Mouse (Mus musculus): ENCODE data around the gene Il20. TPM values are rescaled to one million over a fixed set of nuclear protein-coding genes. Genes with fewer than 3 reads are reported as not detected.

The Il20 gene
- total and polyA plus RNA-seq, 2 experiments from 2014 or later = not detected

DNA sequence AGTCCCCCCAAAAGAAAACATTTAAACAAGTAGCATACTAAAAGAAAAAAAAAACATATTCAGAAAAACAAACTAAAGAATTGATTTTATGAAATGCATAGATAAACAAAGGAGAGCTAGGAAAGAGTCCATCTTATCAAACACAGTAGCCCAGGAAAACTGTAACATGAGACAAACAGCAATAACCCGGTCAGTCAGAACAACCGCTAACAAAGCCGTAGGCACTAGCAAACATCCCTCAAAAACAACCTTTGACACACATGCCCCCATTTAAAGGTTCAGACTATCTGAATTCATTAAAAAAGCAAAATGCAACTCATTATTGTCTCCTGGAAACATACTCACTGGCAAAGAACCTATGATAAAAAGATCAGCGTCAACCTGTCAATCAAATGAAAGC, 53.8 kb downstream of the Il20 start:
- ATAC-seq (ENCODE audit: low FRiP score) (no peak), DNase-seq (ENCODE audit: low spot score) (no peak)
- Histone ChIP-seq H3K4me2 (ENCODE audit: low read depth, low read length, poor library complexity, severe bottlenecking) (no peak overlapping the region), H3K4me3 (ENCODE audit: low read depth, low read length) (no peak overlapping the region), H3K9ac (replicated peaks; ENCODE audit: low read length, poor library complexity, severe bottlenecking) (no peak overlapping the region), H3K27ac (ENCODE audit: low read depth, low read length) (no peak overlapping the region), H3K27me3 (ENCODE audit: insufficient read depth, low read length) (no peaks in the 10 kb centered on the region), H3K4me1 (ENCODE audit: insufficient read depth, low read length) (no peaks in the 10 kb centered on the region), H3K9me3 (ENCODE audit: low read length) (no peaks in the 10 kb centered on the region), H3K36me3 (ENCODE audit: insufficient read depth, low read length) (no peaks in the 10 kb centered on the region)
- WGBS = 84% methylated on average over 4 of the region's 4 CpGs
- TF ChIP-seq CTCF (IDR thresholded peaks at IDR 0.05) = no peak

Other genes with a start within 250 kb of the Il20 start
- gene C4bp, start 249.8 kb downstream of the Il20 start, total RNA-seq (2014; rRNA removed) = 0.05 and 0.93 TPM in 2 replicates
- gene C4bp, start 249.8 kb downstream of the Il20 start, polyA plus RNA-seq (2015; fragmentation: Nextera tagmentation; extraction: Ambion mirVana) = 0.05 and 0.11 TPM in 2 replicates
- gene Gm29427, start 195.7 kb downstream of the Il20 start, total RNA-seq (2014; rRNA removed) = not detected in 2 replicates
- not detected in 2 replicates for gene Gm29427, start 195.7 kb downstream of the Il20 start, polyA plus RNA-seq (2015; fragmentation: Nextera tagmentation; extraction: Ambion mirVana)
- 9.8 and 13.0 TPM in 2 replicates for gene Yod1, start 194.1 kb downstream of the Il20 start, total RNA-seq (2014; rRNA removed)
- gene Yod1, start 194.1 kb downstream of the Il20 start, polyA plus RNA-seq (2015; fragmentation: Nextera tagmentation; extraction: Ambion mirVana) = 15.4 and 21.0 TPM in 2 replicates
- gene Pfkfb2, start 182.2 kb downstream of the Il20 start, total RNA-seq (2014; rRNA removed) = 26.6 and 41.0 TPM in 2 replicates
- gene Pfkfb2, start 182.2 kb downstream of the Il20 start, polyA plus RNA-seq (2015; fragmentation: Nextera tagmentation; extraction: Ambion mirVana) = 16.9 and 17.2 TPM in 2 replicates
- gene AA986860, start 179.5 kb downstream of the Il20 start, total RNA-seq (2014; rRNA removed) = 0.71 and 0.99 TPM in 2 replicates
- gene AA986860, start 179.5 kb downstream of the Il20 start, polyA plus RNA-seq (2015; fragmentation: Nextera tagmentation; extraction: Ambion mirVana) = 0.42 TPM in 2 replicates
- gene Fcamr, start 110.5 kb downstream of the Il20 start, total RNA-seq (2014; rRNA removed) = not detected in 2 replicates
- gene Fcamr, start 110.5 kb downstream of the Il20 start, polyA plus RNA-seq (2015; fragmentation: Nextera tagmentation; extraction: Ambion mirVana) = not detected in 2 replicates
- not detected in 2 replicates for gene Pigr, start 84.8 kb downstream of the Il20 start, total RNA-seq (2014; rRNA removed)
- gene Pigr, start 84.8 kb downstream of the Il20 start, polyA plus RNA-seq (2015; fragmentation: Nextera tagmentation; extraction: Ambion mirVana) = not detected in 2 replicates
- gene Fcmr, start 45.8 kb downstream of the Il20 start, total RNA-seq (2014; rRNA removed) = 0.16 TPM in 1 of 2 replicates, not detected in the other
- gene Fcmr, start 45.8 kb downstream of the Il20 start, polyA plus RNA-seq (2015; fragmentation: Nextera tagmentation; extraction: Ambion mirVana) = 1.7 and 2.3 TPM in 2 replicates
- gene Il24, start 24.0 kb downstream of the Il20 start, total RNA-seq (2014; rRNA removed) = not detected in 2 replicates
- not detected in 2 replicates for gene Il24, start 24.0 kb downstream of the Il20 start, polyA plus RNA-seq (2015; fragmentation: Nextera tagmentation; extraction: Ambion mirVana)
- gene Il19, start 28.7 kb upstream of the Il20 start, total RNA-seq (2014; rRNA removed) = not detected in 2 replicates
- 0.27 TPM in 1 of 2 replicates, not detected in the other for gene Il19, start 28.7 kb upstream of the Il20 start, polyA plus RNA-seq (2015; fragmentation: Nextera tagmentation; extraction: Ambion mirVana)
- not detected in 2 replicates for gene Il10, start 108.4 kb upstream of the Il20 start, total RNA-seq (2014; rRNA removed)
- not detected in 2 replicates for gene Il10, start 108.4 kb upstream of the Il20 start, polyA plus RNA-seq (2015; fragmentation: Nextera tagmentation; extraction: Ambion mirVana)
- 44.2 and 48.1 TPM in 2 replicates for gene Mapkapk2, start 186.4 kb upstream of the Il20 start, total RNA-seq (2014; rRNA removed)
- gene Mapkapk2, start 186.4 kb upstream of the Il20 start, polyA plus RNA-seq (2015; fragmentation: Nextera tagmentation; extraction: Ambion mirVana) = 13.7 and 13.8 TPM in 2 replicates
- gene Dyrk3, start 226.9 kb upstream of the Il20 start, total RNA-seq (2014; rRNA removed) = 10.6 and 12.0 TPM in 2 replicates
- 13.0 and 13.4 TPM in 2 replicates for gene Dyrk3, start 226.9 kb upstream of the Il20 start, polyA plus RNA-seq (2015; fragmentation: Nextera tagmentation; extraction: Ambion mirVana)
- gene Eif2d, start 241.7 kb upstream of the Il20 start, total RNA-seq (2014; rRNA removed) = 29.2 and 32.3 TPM in 2 replicates
- 43.2 and 43.4 TPM in 2 replicates for gene Eif2d, start 241.7 kb upstream of the Il20 start, polyA plus RNA-seq (2015; fragmentation: Nextera tagmentation; extraction: Ambion mirVana)

Measured in midbrain, postnatal 0 days (tissue).